Mouse (Mus musculus): ENCODE results near the gene Pitpnc1. TPM values are rescaled to one million over a fixed set of nuclear protein-coding genes. Genes with fewer than 3 reads are reported as not detected.

The Pitpnc1 gene
- total and polyA plus RNA-seq, 2 experiments, result 3.5 to 9.4 TPM

DNA sequence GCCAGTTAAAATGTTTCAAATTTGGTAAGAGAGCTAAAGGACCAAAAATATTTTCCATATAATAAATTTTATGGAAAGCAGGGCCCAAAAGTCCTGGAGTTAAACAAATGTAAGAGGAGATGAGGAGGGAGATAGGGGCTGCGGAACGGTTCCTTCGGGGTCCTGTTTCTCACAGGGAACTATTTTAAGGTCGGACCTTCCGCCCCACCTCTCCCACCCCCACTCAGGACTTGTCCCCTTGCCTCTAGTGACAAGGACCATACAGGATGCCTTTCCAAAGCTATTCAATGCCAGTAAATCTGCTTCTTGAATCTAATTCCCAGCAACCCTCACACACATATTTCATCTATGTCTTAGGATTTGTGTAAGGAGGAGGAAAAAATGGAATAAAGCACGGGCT lies 100.8 kb downstream of the Pitpnc1 start:
- no peak for TF ChIP-seq POLR2A (IDR thresholded peaks at IDR 0.05; ENCODE audit: extremely low read depth, insufficient read depth, low read length)
- TF ChIP-seq CTCF (IDR thresholded peaks at IDR 0.05; ENCODE audit: low read depth, low read length), result no peak
- Histone ChIP-seq H3K36me3 (ENCODE audit: control insufficient read depth, insufficient read depth, low read length) (no peaks in the 10 kb centered on the region), H3K9ac (ENCODE audit: low read depth, low read length) (no peak overlapping the region), H3K4me1 (ENCODE audit: control insufficient read depth, insufficient read depth, low read length) (peaks cover 11% of the 10 kb centered on the region), H3K27ac (replicated peaks; ENCODE audit: insufficient read depth, low read depth, low read length) (no peak overlapping the region), H3K27me3 (ENCODE audit: control insufficient read depth, insufficient read depth, low read length) (no peaks in the 10 kb centered on the region), H3K79me2 (ENCODE audit: control insufficient read depth, insufficient read depth, low read length) (peaks cover 21% of the 10 kb centered on the region; the same call in 1 of the 2 replicates), H3K4me3 (ENCODE audit: insufficient read depth, low read depth, low read length) (no peak overlapping the region)
- DNase-seq (ENCODE audit: extremely low read depth, low read depth, low spot score), result no peak
- WGBS, result 96% methylated on average over 6 of the region's 6 CpGs

DNA sequence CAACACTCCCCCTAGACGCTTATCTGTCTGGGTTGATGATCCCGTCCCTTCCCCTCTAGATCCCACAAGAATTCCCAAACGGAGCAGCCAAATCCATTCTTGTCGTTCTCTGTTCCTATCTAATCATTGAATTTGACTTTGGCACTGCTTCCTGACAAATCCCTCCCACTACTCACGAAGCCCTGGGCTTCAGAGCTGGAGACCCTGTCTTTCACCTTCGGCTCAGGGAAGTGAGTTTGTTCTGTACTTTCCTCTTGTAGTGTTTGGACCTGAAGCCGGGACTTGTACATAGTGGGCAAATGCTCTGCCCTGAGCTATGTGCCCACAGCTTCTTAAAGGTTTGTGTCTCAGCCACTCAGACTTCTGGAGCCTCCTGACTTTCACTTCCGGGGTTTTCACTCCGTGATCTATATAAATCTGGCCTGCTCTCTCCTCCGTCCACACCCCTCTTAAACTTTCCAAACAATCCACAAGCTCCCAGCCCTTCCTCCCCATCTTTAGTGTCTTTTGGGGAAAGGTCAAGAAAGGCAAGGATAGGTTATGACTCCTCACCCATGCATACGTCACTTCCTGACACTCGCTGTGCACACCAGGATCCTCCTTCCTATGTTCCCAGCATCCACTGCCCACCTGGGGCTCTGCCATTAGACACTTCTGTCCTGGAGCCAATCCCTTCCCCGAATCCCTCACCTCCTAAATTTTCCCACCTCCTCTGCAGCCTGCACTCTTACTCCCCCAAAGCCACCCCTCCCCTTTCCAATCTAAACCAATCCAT lies 104.4 kb downstream of the Pitpnc1 start:
- H3K36me3 ChIP-seq (ENCODE audit: control insufficient read depth, insufficient read depth, low read length), result no peaks in the 10 kb centered on the region
- no peak for DNase-seq (ENCODE audit: extremely low read depth, low read depth, low spot score)
- 71% methylated on average over 13 of the region's 13 CpGs for WGBS
- H3K9ac ChIP-seq (ENCODE audit: low read depth, low read length), result no peak overlapping the region
- TF ChIP-seq CTCF (IDR thresholded peaks at IDR 0.05; ENCODE audit: low read depth, low read length), result no peak
- no peak for TF ChIP-seq POLR2A (IDR thresholded peaks at IDR 0.05; ENCODE audit: extremely low read depth, insufficient read depth, low read length)
- H3K4me1 ChIP-seq (ENCODE audit: control insufficient read depth, insufficient read depth, low read length), result peaks cover 8% of the 10 kb centered on the region
- no peaks in the 10 kb centered on the region for H3K27me3 ChIP-seq (ENCODE audit: control insufficient read depth, insufficient read depth, low read length)
- H3K27ac ChIP-seq (replicated peaks; ENCODE audit: insufficient read depth, low read depth, low read length), result no peak overlapping the region
- H3K4me3 ChIP-seq (ENCODE audit: insufficient read depth, low read depth, low read length), result no peak overlapping the region
- H3K79me2 ChIP-seq (ENCODE audit: control insufficient read depth, insufficient read depth, low read length), result peaks cover 13% of the 10 kb centered on the region; the same call in 1 of the 2 replicates

DNA sequence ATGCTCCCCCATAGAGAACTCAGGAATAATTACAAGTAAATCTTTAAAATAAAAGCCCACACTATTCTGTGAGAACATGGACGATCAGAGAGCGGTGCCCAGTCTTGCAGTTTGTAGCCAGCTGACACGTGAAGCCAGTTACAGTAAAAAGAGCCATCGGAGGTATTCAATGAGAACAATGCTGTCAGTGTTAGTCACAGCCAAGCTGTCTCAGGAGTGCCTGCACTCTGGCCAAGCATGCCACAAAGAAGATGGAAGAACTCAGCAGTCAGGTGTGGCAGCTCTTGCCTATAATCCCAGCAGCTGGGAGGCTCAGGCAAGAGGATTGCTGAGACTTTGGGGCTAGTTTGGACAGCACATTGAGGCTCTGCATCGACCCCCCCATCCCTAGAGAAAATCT lies 111.8 kb downstream of the Pitpnc1 start:
- Histone ChIP-seq H3K27ac (replicated peaks; ENCODE audit: insufficient read depth, low read depth, low read length) (no peak overlapping the region), H3K27me3 (ENCODE audit: control insufficient read depth, insufficient read depth, low read length) (no peaks in the 10 kb centered on the region), H3K79me2 (ENCODE audit: control insufficient read depth, insufficient read depth, low read length) (peaks cover 55% of the 10 kb centered on the region), H3K36me3 (ENCODE audit: control insufficient read depth, insufficient read depth, low read length) (no peaks in the 10 kb centered on the region), H3K4me1 (ENCODE audit: control insufficient read depth, insufficient read depth, low read length) (peaks cover 5% of the 10 kb centered on the region), H3K9ac (ENCODE audit: low read depth, low read length) (no peak overlapping the region), H3K4me3 (ENCODE audit: insufficient read depth, low read depth, low read length) (no peak overlapping the region)
- TF ChIP-seq POLR2A (IDR thresholded peaks at IDR 0.05; ENCODE audit: extremely low read depth, insufficient read depth, low read length) (no peak), CTCF (IDR thresholded peaks at IDR 0.05; ENCODE audit: low read depth, low read length) (no peak)
- DNase-seq (ENCODE audit: extremely low read depth, low read depth, low spot score), result no peak
- WGBS, result 88% methylated on average over 5 of the region's 5 CpGs

DNA sequence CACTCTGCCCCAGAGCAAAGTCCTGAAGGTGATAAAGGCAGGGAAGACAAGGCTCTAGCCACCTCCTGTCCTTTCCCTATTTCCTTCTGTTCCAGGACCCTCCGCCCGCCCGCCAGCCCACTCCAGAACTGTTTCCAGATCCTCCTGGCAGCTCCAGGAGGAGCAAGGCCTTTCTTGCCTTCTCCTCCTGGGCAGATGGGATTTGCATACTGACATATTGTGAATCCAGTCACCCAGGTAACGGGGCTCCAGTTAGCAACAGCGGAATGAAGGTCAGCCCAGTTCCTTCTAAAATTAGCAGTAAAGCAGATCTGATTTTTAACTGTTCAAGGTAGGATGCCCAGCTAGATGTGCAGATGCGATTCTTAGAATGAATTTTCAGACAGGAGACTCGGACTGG lies 114.3 kb downstream of the Pitpnc1 start:
- 91% methylated on average over 7 of the region's 7 CpGs for WGBS
- Histone ChIP-seq H3K79me2 (ENCODE audit: control insufficient read depth, insufficient read depth, low read length) (peaks cover 54% of the 10 kb centered on the region), H3K9ac (ENCODE audit: low read depth, low read length) (no peak overlapping the region), H3K36me3 (ENCODE audit: control insufficient read depth, insufficient read depth, low read length) (no peaks in the 10 kb centered on the region; the same call in 1 of the 2 replicates), H3K27ac (replicated peaks; ENCODE audit: insufficient read depth, low read depth, low read length) (no peak overlapping the region), H3K4me1 (ENCODE audit: control insufficient read depth, insufficient read depth, low read length) (peaks cover 5% of the 10 kb centered on the region), H3K4me3 (ENCODE audit: insufficient read depth, low read depth, low read length) (no peak overlapping the region), H3K27me3 (ENCODE audit: control insufficient read depth, insufficient read depth, low read length) (no peaks in the 10 kb centered on the region)
- DNase-seq (ENCODE audit: extremely low read depth, low read depth, low spot score), result no peak
- TF ChIP-seq POLR2A (IDR thresholded peaks at IDR 0.05; ENCODE audit: extremely low read depth, insufficient read depth, low read length) (no peak), CTCF (IDR thresholded peaks at IDR 0.05; ENCODE audit: low read depth, low read length) (no peak)

DNA sequence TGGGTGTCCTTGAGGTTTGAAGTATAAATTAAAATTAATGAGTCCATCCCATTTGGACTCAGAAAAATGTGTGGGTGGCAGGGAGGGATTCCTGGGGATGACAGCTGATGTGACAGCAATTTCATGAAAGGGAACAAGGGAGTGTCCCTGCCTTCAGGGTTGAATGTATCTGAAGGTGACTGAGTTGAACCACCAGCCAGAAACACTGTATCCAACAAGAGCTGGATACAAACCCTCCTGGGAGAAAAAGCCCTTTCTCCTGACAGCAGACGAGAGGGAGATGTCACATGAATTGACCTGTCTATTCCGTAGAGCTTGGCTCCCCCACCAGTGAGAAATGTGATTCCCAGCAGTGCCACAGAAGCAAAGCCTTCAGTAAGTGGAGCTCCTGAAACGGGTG lies 115.0 kb downstream of the Pitpnc1 start:
- peaks cover 5% of the 10 kb centered on the region for H3K4me1 ChIP-seq (ENCODE audit: control insufficient read depth, insufficient read depth, low read length)
- TF ChIP-seq CTCF (IDR thresholded peaks at IDR 0.05; ENCODE audit: low read depth, low read length) (no peak), POLR2A (IDR thresholded peaks at IDR 0.05; ENCODE audit: extremely low read depth, insufficient read depth, low read length) (no peak)
- H3K36me3 ChIP-seq (ENCODE audit: control insufficient read depth, insufficient read depth, low read length), result no peaks in the 10 kb centered on the region; the same call in 1 of the 2 replicates
- H3K79me2 ChIP-seq (ENCODE audit: control insufficient read depth, insufficient read depth, low read length), result peaks cover 52% of the 10 kb centered on the region
- H3K4me3 ChIP-seq (ENCODE audit: insufficient read depth, low read depth, low read length), result no peak overlapping the region
- DNase-seq (ENCODE audit: extremely low read depth, low read depth, low spot score), result no peak
- WGBS, result 75% methylated on average over 3 of the region's 3 CpGs
- no peaks in the 10 kb centered on the region for H3K27me3 ChIP-seq (ENCODE audit: control insufficient read depth, insufficient read depth, low read length)
- H3K9ac ChIP-seq (ENCODE audit: low read depth, low read length), result no peak overlapping the region; the same call in 1 of the 2 replicates
- peak overlapping the region; percentile 52 for H3K27ac ChIP-seq (replicated peaks; ENCODE audit: insufficient read depth, low read depth, low read length)
